Mouse (Mus musculus) adrenal gland, postnatal 14 days (tissue): ENCODE data around the gene Gpc1. TPM values are rescaled to one million over a fixed set of nuclear protein-coding genes. Genes with fewer than 3 reads are reported as not detected.
A peak's percentile ranks its signal among the peaks of the same experiment; 100 is the strongest.

Experiments
- DNase-seq: peaks from one replicate; pipeline ENCODE4 v3.0.0; 2021; ENCODE audit warnings: mixed read lengths
- total RNA-seq: library from RNA; stranded (reverse); gene quantifications from 2 replicates; pipeline ENCODE4 v1.2.3, GENCODE M21; 2021

Gene Gpc1
- total RNA-seq, 1 experiment from 2014 or later = 43.2 TPM

DNA sequence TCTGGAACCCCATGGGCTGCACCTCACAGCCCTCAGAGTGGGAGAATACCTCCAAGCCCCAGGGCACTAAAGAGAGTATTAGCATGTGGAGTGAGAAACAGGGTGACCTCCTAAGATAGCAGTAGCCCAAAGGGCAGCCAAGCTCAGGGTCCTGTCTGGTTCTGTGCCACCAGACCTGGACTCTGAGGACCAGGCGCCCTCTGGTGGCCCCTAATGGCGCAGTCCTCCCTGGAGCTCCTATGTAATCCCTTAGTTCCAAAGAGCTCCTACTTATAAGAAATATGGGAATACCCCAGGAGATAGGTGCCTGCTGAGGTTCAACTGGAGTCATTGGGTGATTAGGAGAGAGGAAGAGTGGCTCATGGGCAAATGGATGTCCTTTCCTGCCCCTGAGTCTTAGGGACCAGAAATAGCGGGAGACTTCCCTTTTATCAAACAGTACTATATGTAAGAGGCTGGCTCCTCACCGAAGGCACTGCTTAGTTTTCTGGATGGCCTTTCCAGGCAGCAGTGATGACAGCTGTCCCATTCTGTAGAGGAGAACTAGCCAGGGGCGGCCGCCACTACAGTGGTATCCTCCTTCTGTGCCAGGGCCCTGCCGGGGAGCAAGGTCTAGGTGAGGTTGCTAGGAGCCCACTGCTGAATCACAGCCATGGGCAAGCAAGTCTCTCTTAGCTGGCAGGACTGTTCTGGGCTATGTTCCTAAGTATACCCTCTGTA, 2.7 kb downstream of the Gpc1 start:
- DNase-seq = peak; percentile 90

DNA sequence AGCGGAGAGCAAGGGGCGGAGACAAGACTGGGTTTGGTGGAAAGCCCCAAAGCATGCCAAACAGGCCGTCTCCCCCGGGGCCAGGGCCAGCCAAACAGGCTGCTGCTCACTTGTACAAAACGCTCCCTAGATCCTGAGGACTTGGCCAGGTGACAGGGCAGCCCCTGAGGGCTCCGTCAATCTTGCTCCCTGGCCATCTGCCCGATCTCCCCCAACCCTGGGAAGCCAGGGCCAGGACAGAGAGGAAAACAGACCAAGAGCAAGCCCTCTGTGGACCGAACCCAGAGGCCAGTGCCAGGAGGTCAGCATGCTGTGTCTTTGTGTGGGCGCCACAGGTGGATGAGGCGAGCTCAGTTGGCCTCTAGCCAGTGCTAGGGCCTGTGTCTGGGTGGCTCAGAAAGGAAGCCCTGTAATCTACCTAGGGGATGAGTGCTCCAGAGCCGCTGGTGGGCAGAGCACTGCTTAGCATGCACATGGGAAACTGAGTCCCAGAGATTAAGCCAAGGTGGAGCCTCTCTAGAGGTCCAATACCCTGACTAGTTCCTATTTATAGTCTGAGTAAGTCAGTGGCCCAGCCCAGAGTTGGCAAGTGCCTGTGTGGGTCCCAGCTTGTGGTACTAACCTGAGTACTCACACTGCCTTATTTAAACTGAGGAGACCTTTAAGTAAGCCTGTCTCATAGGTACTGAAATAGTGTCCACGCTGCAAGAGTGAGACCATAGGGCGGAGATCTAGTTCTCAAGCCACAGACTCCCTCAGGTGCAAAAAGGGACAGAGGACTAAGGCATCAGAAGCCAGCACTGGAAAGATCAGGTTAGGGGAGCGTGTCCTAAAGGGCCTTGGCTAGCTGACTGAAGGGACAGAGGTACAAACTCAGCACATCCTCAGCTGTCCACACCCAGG, 6.7 kb downstream of the Gpc1 start:
- DNase-seq = peak; percentile 73

- no peak for DNase-seq
Measured at GRCm38 (mm10) chr1:92839211-92839610, 7.8 kb downstream of the Gpc1 start.

GRCm38 (mm10) chr1:92840231-92840890, 8.9 kb downstream of the Gpc1 start:
- peak; percentile 72 for DNase-seq

DNA sequence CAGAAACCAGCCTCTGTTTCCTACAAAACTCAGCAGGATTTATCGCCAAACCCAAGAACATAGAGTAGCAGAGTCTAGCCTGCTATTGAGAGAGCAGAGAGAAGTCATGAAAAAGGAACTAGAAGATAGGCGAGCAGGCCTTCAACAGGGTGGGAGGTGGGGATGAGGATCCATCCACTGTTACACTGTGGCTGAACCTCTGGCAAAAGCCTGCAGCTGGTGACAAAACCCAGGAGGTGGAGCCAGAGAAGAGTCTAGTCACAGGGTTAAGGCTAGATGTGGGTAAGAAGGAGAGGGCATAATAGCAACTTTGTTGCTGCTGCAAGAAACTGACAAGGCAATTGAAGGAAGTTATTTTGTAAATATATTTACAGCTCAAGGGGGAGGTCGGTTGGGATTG, 10.0 kb downstream of the Gpc1 start:
- no peak for DNase-seq

GRCm38 (mm10) chr1:92845889-92846288, 14.4 kb downstream of the Gpc1 start:
- DNase-seq = no peak

- DNase-seq = no peak
Measured at GRCm38 (mm10) chr1:92847873-92848839, 16.7 kb downstream of the Gpc1 start.

DNA sequence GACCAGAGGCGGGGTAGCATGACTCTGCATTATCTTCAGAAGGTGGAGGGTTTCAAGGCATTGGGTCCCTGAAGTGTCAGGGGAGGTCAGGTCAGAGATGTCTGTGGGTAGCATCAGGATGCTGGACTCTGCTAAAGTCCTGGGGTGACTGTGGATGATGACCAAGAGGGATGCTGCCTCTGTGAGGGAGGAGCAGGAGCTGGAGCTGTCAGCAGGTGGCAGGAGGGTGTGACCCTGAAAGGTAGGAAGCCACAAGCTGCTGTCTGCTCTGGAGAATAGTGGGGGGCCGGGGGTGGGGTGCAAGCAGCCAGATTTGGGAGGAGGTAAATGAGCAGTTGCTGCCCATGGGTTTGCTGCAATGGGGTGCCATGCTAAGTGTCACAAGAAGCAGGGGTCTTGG, 18.0 kb downstream of the Gpc1 start:
- DNase-seq = no peak

DNA sequence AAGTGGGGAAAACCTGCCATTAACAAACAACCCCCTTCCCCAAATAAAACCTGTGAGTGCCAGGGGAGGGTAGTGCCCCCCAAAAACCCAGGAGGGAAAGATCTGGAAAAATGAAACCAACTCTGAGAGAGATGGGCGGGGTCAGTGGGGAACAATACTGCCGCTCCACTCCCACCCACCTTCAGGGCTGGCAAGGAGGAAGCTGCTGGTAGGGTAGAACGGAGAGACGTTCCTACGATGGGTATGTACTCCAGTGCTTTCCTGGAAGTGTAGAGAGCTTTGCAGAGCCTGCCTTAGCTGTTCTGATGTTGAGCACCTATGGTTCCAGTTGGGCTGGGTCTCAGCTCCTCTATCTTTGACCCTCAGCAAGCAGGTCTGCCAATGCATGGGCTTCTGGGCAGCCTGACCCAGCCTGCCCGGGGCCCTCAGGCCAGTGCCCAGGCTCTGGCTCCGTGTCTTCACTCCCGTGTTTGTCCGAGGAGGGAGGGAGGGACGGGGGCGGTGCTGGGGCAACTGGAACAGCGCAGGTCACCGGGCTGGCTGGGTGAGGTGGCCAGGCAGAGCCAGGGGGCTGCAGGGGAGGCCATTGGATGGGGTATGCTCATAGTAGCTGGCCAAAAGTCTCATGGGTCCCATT, 18.6 kb downstream of the Gpc1 start:
- no peak for DNase-seq

GRCm38 (mm10) chr1:92852450-92852849, 21.0 kb downstream of the Gpc1 start:
- DNase-seq = no peak

DNA sequence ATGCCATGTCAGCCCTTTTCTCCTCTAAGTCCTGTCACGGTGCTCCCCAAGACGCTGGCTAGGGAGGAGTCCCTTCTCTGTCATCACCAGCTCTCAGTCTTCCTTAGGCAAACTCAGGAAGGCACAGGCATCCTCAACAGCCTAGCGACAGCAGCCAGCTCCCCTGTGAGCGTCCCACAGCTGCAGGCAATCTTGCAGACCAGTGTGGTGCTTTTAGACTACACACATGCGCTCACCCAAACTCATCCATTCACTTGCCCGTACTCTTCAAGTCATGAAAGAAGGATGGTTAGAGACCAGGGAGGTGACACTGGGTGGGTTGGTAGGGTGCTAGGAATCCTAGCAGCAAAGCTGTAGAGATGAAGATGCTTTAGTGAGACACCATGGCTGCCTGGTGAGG, 30.1 kb downstream of the Gpc1 start:
- no peak for DNase-seq

DNA sequence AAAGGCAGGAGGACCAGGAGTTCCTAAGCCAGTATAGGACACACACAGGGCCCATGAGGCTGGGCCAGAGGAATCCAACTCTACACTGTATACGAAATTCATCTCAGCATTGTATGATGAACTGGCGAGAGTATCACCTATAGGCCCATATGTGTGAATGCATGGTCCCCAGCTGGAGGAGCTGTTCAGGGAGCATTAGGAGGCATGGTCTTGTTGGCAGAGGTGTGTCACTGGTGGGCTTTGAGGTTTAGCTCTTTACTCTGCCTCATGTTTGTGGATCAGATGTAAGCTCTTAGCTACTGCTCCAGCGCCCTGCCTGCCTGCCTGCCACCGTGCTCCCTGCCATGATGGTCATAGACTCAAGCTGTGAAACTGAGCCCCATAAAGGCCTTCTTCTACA, 31.8 kb downstream of the Gpc1 start:
- DNase-seq = no peak

DNA sequence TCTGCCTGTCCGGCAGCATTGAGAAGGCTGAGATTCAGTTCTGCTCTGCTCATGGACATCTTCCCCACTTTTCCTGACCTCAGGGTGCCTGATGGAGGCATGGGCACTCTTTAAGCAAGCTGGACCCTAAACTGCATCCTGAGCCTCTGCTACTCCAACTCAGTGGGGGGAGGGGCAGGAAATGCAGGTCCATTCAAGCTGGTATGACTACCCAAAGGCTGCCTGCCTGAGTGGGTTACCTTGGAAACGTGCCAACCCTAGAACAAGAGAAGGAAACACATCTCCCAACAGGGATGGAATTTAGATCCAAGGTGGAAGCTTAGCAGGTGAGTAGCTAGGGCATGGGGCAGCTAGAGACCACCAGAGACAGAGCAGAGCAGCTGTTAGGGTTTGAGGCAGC, 34.7 kb downstream of the Gpc1 start:
- DNase-seq = no peak

GRCm38 (mm10) chr1:92869985-92870384, 38.5 kb downstream of the Gpc1 start:
- no peak for DNase-seq

DNA sequence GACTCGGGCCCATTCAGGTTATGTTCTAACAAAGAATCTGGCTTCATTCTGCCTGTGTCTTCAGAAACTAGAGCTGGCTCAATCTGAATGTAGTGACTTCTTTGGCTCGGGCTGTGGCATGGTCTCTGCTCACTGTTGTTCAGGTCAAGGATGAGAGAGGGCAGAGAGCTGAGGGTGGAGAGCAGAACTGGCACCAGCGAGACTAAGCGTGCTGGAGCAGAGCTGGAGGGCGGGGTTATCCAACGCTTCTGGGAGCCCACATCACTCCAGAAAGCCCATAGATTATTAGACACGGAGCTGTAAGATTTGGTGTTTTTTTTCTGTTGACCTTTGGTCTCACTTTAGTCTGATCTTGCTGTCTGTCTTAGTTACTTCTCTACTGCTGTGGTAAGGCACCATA, 41.2 kb downstream of the Gpc1 start:
- DNase-seq = no peak

DNA sequence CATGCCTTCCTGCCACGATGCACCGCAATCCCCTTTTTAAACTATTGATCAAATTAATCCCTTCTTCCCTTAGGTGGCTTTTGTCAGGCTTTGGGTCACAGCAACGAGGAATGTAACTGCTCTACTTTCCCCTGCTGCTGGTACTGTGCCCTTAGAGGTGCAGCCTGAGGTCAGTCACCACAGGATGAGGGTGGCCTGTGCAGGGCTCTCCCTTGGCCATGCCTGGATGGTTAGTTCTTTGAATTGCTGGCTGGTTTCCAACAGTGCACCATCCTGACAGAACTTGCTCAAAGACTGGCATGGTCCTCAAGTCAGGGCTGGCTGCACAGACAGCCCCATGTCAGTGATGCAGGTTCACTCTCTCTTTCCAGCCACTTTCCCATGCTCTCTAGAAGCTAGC, 42.6 kb downstream of the Gpc1 start:
- no peak for DNase-seq

GRCm38 (mm10) chr1:92875360-92876111, 44.1 kb downstream of the Gpc1 start:
- no peak for DNase-seq

- no peak for DNase-seq
Measured at GRCm38 (mm10) chr1:92877431-92877978, 46.1 kb downstream of the Gpc1 start.

GRCm38 (mm10) chr1:92878066-92878741, 46.8 kb downstream of the Gpc1 start:
- no peak for DNase-seq

DNA sequence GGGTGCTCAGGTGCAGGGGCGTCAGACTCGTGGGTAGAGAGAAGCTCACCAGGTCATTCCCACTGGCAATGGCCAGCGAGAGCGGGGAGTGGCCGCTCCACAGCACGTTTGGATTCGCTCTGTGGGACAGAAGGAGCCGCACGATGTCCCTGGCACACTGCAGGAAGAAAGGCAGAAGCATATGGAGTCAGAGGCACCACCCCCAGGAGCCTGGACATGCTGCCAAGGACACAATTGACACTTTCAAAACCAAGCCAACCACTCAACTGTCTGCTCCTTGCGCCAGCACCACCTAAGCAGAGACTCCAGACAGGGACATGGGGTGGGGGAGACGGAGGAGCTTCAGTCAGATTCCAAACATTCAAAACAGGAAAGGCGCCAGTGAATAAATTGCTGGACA, 47.8 kb downstream of the Gpc1 start:
- no peak for DNase-seq
